Mouse (Mus musculus) liver, postnatal 0 days (tissue): ENCODE results near the gene Arhgef2. TPM values are rescaled to one million over a fixed set of nuclear protein-coding genes. Genes with fewer than 3 reads are reported as not detected.

Source experiments
- ATAC-seq: fragments of 200-750 bp; cut with Nextera tagmentation; 2 replicates; pipeline ENCODE4 v1.8.0; 2017; ENCODE audit warnings: mild to moderate bottlenecking, moderate library complexity
- DNase-seq: peaks from one replicate; pipeline ENCODE4 v3.0.0-alpha.2; 2016
- H3K27ac ChIP-seq: fragments of 300-500 bp; sonication (generic); 2 replicates; pipeline ENCODE4 v1.5.1; 2014; ENCODE audit warnings: antibody characterized with exemption, moderate library complexity, mild to moderate bottlenecking, low read depth
- H3K27me3 ChIP-seq: fragments of 300-500 bp; sonication (generic); 2 replicates; pipeline ENCODE4 v1.6.1; 2014; ENCODE audit warnings: low read length, control low read depth, mixed read lengths; ENCODE audit not compliant: insufficient read depth
- H3K36me3 ChIP-seq: fragments of 300-500 bp; sonication (generic); replicated peaks from 2 replicates; pipeline ENCODE4 v1.6.1; 2014; ENCODE audit warnings: mild to moderate bottlenecking, control low read depth, low read length, moderate library complexity, mixed read lengths; ENCODE audit not compliant: insufficient read depth
- H3K4me1 ChIP-seq: fragments of 300-500 bp; sonication (generic); 2 replicates; pipeline ENCODE4 v1.6.1; 2014; ENCODE audit warnings: antibody characterized with exemption, mild to moderate bottlenecking, control low read depth; ENCODE audit not compliant: insufficient read depth
- H3K4me2 ChIP-seq: fragments of 300-500 bp; sonication (generic); 2 replicates; pipeline ENCODE4 v1.6.1; 2014; ENCODE audit warnings: low read depth, mild to moderate bottlenecking, low read length, moderate library complexity, mixed read lengths
- H3K4me3 ChIP-seq: fragments of 300-500 bp; sonication (generic); 2 replicates; pipeline ENCODE4 v1.5.1; 2014; ENCODE audit warnings: low read depth, low read length
- H3K9ac ChIP-seq: fragments of 300-500 bp; sonication (generic); replicated peaks from 2 replicates; pipeline ENCODE4 v1.6.1; 2014; ENCODE audit warnings: mild to moderate bottlenecking, moderate library complexity
- H3K9me3 ChIP-seq: fragments of 300-500 bp; sonication (generic); 2 replicates; pipeline ENCODE4 v1.6.1; 2016; ENCODE audit warnings: mild to moderate bottlenecking, control low read depth, low read length, mixed read lengths
- CTCF ChIP-seq: sonication (generic); IDR thresholded peaks from 2 replicates; pipeline ENCODE4 v1.5.1; 2016; ENCODE audit warnings: antibody characterized with exemption, low read depth
- EP300 ChIP-seq: IDR thresholded peaks from 2 replicates; pipeline ENCODE4 v1.6.1; 2016; ENCODE audit warnings: antibody characterized with exemption, low read depth, mild to moderate bottlenecking
- WGBS: fragments of 180-500 bp; shearing (Covaris S2); extraction: QIAGEN DNeasy Blood & Tissue Kit; methylation state at CpG from one replicate; pipeline ENCODE4 v1.1.7; 2014; ENCODE audit not compliant: insufficient replicate concordance; 5-methylcytosine and 5-hydroxymethylcytosine counted together
- polyA plus RNA-seq: library from polyadenylated mRNA; unstranded; fragments of >200 nt; fragmentation: Nextera tagmentation; extraction: Ambion mirVana; gene quantifications from 2 replicates; pipeline ENCODE4 v1.2.1, GENCODE M21; 2015

Arhgef2 gene
- polyA plus RNA-seq, 1 experiment from 2014 or later, result 13.7 TPM

- H3K4me2 ChIP-seq, result no peak overlapping the region
- ATAC-seq (no peak), DNase-seq (no peak)
- H3K27ac ChIP-seq, result no peak overlapping the region
- TF ChIP-seq EP300 (no peak), CTCF (no peak)
- WGBS, result 88% methylated on average over 12 of the region's 12 CpGs
- no peak overlapping the region for H3K4me3 ChIP-seq
- no peaks in the 10 kb centered on the region for H3K9me3 ChIP-seq
- H3K36me3 ChIP-seq, result peaks cover 76% of the 10 kb centered on the region
- H3K4me1 ChIP-seq, result no peaks in the 10 kb centered on the region
- no peaks in the 10 kb centered on the region for H3K27me3 ChIP-seq
- H3K9ac ChIP-seq, result no peak overlapping the region
These were observed 33.5 kb downstream of the Arhgef2 start for GRCm38 (mm10) chr3:88639239-88639638.

GRCm38 (mm10) chr3:88640676-88641075 lies 34.9 kb downstream of the Arhgef2 start:
- ATAC-seq (peak; percentile 58; the same call in 1 of the 2 replicates), DNase-seq (peak; percentile 69)
- H3K4me3 ChIP-seq, result no peak overlapping the region
- WGBS, result 63% methylated on average over 1 of the region's 1 CpGs
- no peaks in the 10 kb centered on the region for H3K9me3 ChIP-seq
- H3K36me3 ChIP-seq, result peaks cover 69% of the 10 kb centered on the region
- no peaks in the 10 kb centered on the region for H3K4me1 ChIP-seq
- H3K4me2 ChIP-seq, result no peak overlapping the region
- peak; percentile 79 for TF ChIP-seq CTCF
- no peak for TF ChIP-seq EP300
- H3K9ac ChIP-seq, result no peak overlapping the region
- H3K27me3 ChIP-seq, result no peaks in the 10 kb centered on the region
- H3K27ac ChIP-seq, result no peak overlapping the region

GRCm38 (mm10) chr3:88643078-88643477 lies 37.3 kb downstream of the Arhgef2 start:
- TF ChIP-seq CTCF (no peak), EP300 (no peak)
- no peaks in the 10 kb centered on the region for H3K4me1 ChIP-seq
- H3K36me3 ChIP-seq, result peaks cover 69% of the 10 kb centered on the region
- no peak overlapping the region for H3K9ac ChIP-seq
- ATAC-seq, result no peak
- H3K27me3 ChIP-seq, result no peaks in the 10 kb centered on the region
- WGBS, result 88% methylated on average over 5 of the region's 5 CpGs
- H3K4me3 ChIP-seq, result no peak overlapping the region
- DNase-seq, result no peak
- H3K9me3 ChIP-seq, result no peaks in the 10 kb centered on the region
- no peak overlapping the region for H3K27ac ChIP-seq
- no peak overlapping the region for H3K4me2 ChIP-seq

- no peaks in the 10 kb centered on the region for H3K27me3 ChIP-seq
- H3K4me3 ChIP-seq, result no peak overlapping the region
- no peak for DNase-seq
- WGBS, result 84% methylated on average over 12 of the region's 12 CpGs
- H3K9me3 ChIP-seq, result no peaks in the 10 kb centered on the region
- H3K4me1 ChIP-seq, result no peaks in the 10 kb centered on the region
- peaks cover 53% of the 10 kb centered on the region for H3K36me3 ChIP-seq
- no peak overlapping the region for H3K27ac ChIP-seq
- TF ChIP-seq CTCF (no peak), EP300 (no peak)
- H3K4me2 ChIP-seq, result no peak overlapping the region
- ATAC-seq, result no peak
- no peak overlapping the region for H3K9ac ChIP-seq
These were observed 40.2 kb downstream of the Arhgef2 start for GRCm38 (mm10) chr3:88645937-88646336.

DNA sequence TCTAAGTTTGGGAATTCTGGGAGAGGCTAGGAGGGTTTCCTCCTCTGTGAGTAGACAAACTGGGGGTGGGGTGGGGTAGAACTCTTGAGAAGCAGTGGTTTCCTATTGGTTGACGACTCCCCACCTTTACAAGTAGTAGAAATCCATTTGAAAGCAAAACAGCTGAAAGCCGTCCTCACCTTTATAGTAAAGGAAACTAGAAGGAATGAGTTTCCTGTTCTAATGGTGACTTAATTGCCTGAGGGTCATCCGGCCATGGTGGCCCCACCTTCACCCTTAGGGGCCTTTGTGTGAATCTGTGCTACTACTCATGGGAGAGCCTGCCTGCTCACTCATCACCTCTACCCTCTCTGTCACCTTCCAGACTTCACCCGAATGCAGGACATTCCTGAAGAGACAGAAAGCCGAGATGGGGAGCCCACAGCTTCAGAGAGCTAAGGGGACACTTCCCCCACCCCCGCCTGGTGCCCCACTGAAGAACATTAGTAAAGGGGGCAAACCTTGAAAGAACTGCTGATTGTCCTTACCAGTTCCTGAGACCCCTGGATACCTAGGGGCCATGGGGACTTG lies 40.7 kb downstream of the Arhgef2 start:
- 77% methylated on average over 6 of the region's 6 CpGs for WGBS

DNA sequence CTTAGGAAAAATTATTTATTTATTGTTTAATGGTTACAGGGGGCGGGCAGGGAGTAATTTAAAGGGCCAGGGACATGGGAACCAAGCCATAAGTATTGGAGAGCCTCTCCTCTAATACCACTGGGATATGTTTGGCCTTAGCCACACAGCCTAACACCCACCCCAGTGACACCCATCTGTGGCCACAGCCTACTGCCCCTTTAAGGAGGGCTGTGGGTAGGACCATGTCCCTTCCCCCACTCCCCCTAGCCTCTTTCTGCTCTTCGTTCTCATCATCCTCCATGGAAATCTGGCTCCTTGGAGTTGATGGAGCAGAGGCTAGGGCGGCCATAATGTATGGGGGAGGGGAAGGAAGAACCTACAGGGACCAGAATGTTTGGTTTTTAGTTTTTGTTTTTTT lies 41.3 kb downstream of the Arhgef2 start:
- ATAC-seq, result no peak
- H3K27ac ChIP-seq, result no peak overlapping the region
- 84% methylated on average over 3 of the region's 3 CpGs for WGBS
- H3K9me3 ChIP-seq, result no peaks in the 10 kb centered on the region
- H3K36me3 ChIP-seq, result peaks cover 45% of the 10 kb centered on the region
- no peak overlapping the region for H3K9ac ChIP-seq
- TF ChIP-seq CTCF (no peak), EP300 (no peak)
- no peak for DNase-seq
- H3K4me1 ChIP-seq, result 0 out of 2 replicates have a peak, but pooled peaks cover 3% of the 10 kb centered on the region
- H3K4me2 ChIP-seq, result no peak overlapping the region
- H3K4me3 ChIP-seq, result no peak overlapping the region
- no peaks in the 10 kb centered on the region for H3K27me3 ChIP-seq

More for the DNA sequence above, 40.7 kb downstream of the Arhgef2 start:
- H3K4me3 ChIP-seq, result no peak overlapping the region
- no peak overlapping the region for H3K9ac ChIP-seq
- no peaks in the 10 kb centered on the region for H3K9me3 ChIP-seq
- TF ChIP-seq EP300 (no peak), CTCF (no peak)
- no peak overlapping the region for H3K4me2 ChIP-seq
- 0 out of 2 replicates have a peak, but pooled peaks cover 3% of the 10 kb centered on the region for H3K4me1 ChIP-seq
- H3K27me3 ChIP-seq, result no peaks in the 10 kb centered on the region
- H3K36me3 ChIP-seq, result peaks cover 50% of the 10 kb centered on the region
- H3K27ac ChIP-seq, result no peak overlapping the region
- DNase-seq, result no peak
- ATAC-seq, result no peak
